Mouse (Mus musculus) midbrain, postnatal 0 days (tissue): ENCODE results near the gene Pmel. TPM values are rescaled to one million over a fixed set of nuclear protein-coding genes. Genes with fewer than 3 reads are reported as not detected.
A peak's percentile ranks its signal among the peaks of the same experiment; 100 is the strongest.
"Not testable (repeated sequence)": the region's sequence is repeated elsewhere in the genome, so short reads cannot be mapped to it uniquely, and the experiment has no call there.

Source experiments
- ATAC-seq: fragments of 200-750 bp; cut with Nextera tagmentation; 2 replicates; pipeline ENCODE4 v1.8.0; 2017; ENCODE audit warnings: moderate number of reproducible peaks, mild to moderate bottlenecking, moderate TSS enrichment, moderate library complexity; ENCODE audit not compliant: low FRiP score
- DNase-seq: peaks from one replicate; pipeline ENCODE4 v3.0.0-alpha.2; 2015; ENCODE audit warnings: low spot score
- H3K27ac ChIP-seq: fragments of 300-500 bp; sonication (generic); 2 replicates; pipeline ENCODE4 v1.5.1; 2014; ENCODE audit warnings: low read depth, mild to moderate bottlenecking, low read length, mixed read lengths
- H3K27me3 ChIP-seq: fragments of 300-500 bp; sonication (generic); 2 replicates; pipeline ENCODE4 v1.6.1; 2014; ENCODE audit warnings: low read length, control low read depth, mixed read lengths; ENCODE audit not compliant: insufficient read depth
- H3K36me3 ChIP-seq: fragments of 300-500 bp; sonication (generic); 2 replicates; pipeline ENCODE4 v1.6.1; 2014; ENCODE audit warnings: low read length, control low read depth, mixed read lengths; ENCODE audit not compliant: insufficient read depth
- H3K4me1 ChIP-seq: fragments of 300-500 bp; sonication (generic); 2 replicates; pipeline ENCODE4 v1.6.1; 2014; ENCODE audit warnings: mild to moderate bottlenecking, control low read depth, antibody characterized with exemption, low read length, mixed read lengths; ENCODE audit not compliant: insufficient read depth
- H3K4me2 ChIP-seq: fragments of 300-500 bp; sonication (generic); 2 replicates; pipeline ENCODE4 v1.6.1; 2014; ENCODE audit warnings: low read depth, mild to moderate bottlenecking, low read length, mixed read lengths; ENCODE audit not compliant: poor library complexity, severe bottlenecking
- H3K4me3 ChIP-seq: fragments of 300-500 bp; sonication (generic); 2 replicates; pipeline ENCODE4 v1.5.1; 2014; ENCODE audit warnings: low read depth, mild to moderate bottlenecking, low read length, moderate library complexity
- H3K9ac ChIP-seq: fragments of 300-500 bp; sonication (generic); replicated peaks from 2 replicates; pipeline ENCODE4 v1.6.1; 2014; ENCODE audit warnings: mild to moderate bottlenecking, low read length, moderate library complexity, mixed read lengths; ENCODE audit not compliant: poor library complexity, severe bottlenecking
- H3K9me3 ChIP-seq: fragments of 300-500 bp; sonication (generic); 2 replicates; pipeline ENCODE4 v1.6.1; 2016; ENCODE audit warnings: low read length, control low read depth
- CTCF ChIP-seq: IDR thresholded peaks from 2 replicates; pipeline ENCODE4 v1.5.1; 2016; ENCODE audit warnings: antibody characterized with exemption, mild to moderate bottlenecking
- WGBS: fragments of 180-500 bp; shearing (Covaris S2); extraction: QIAGEN DNeasy Blood & Tissue Kit; methylation state at CpG from one replicate; pipeline ENCODE4 v1.1.7; 2014; 5-methylcytosine and 5-hydroxymethylcytosine counted together
- polyA plus RNA-seq: library from polyadenylated mRNA; unstranded; fragments of >200 nt; fragmentation: Nextera tagmentation; extraction: Ambion mirVana; gene quantifications from 2 replicates; pipeline ENCODE4 v1.2.1, GENCODE M21; 2015
- total RNA-seq: library from RNA; depleted of rRNA; stranded (reverse); fragments of >200 nt; gene quantifications from 2 replicates; pipeline ENCODE4 v1.2.3, GENCODE M21; 2014

The Pmel gene
- total and polyA plus RNA-seq, 2 experiments from 2014 or later: 1.0 to 3.4 TPM

DNA sequence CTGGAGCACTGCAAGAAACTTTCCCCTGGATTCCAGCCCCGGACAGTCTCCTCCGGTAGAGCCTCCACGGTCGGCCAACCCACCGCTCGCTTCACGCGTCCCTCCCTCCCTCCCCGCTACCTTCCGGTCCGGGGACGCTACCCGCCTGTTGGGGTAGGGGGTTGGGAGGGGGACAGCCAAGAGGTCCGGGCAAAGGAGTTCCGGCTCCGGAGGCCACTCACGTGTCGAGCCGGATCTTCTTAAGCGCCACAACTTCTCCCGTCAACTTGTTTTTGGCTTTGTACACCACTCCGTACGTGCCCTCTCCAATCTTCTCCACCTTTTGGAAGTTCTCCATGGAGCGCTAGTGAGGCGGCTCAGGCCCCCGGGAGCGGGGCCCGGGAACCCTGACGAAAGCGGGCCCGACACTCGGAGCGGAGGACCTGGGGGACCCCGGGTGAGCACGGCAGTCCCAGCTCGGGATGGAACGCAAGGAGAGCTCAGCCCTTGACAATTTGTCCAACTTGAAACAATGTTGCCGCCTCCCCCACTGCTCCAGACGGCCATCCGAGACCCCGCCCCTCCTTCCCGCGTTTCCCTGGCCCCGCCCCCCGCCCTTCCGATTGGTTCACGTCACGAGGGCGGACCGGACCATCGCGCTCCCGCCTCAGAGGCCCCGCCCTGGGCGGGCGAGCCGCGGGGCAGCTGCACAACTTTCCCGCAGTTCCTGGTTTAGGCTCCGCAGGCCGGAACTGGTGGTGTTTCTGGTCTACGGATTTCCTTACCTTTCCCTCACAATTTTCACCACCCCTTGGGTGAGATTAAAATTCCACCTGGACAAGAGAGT, 709 bp downstream of the Pmel start, which contains the start of gene Cdk2:
Gene Cdk2 (minus strand): TSS at position 541 of the 826 bp plus-strand sequence.
- Histone ChIP-seq H3K4me3 (peak within 1 kb of the TSS; percentile 54), H3K27me3 (no peaks in the 10 kb centered on the region), H3K36me3 (no peaks in the 10 kb centered on the region), H3K9me3 (no peaks in the 10 kb centered on the region), H3K27ac (peak within 1 kb of the TSS; percentile 19), H3K4me1 (no peaks in the 10 kb centered on the region), H3K9ac (peak within 1 kb of the TSS; percentile 25; the same call in 1 of the 2 replicates), H3K4me2 (peak within 1 kb of the TSS; percentile 76)
- ATAC-seq: peak; percentile 93
- no peak for TF ChIP-seq CTCF
- DNase-seq: peak; percentile 90
- WGBS: under 1% methylated on average over 56 of the region's 62 CpGs

DNA sequence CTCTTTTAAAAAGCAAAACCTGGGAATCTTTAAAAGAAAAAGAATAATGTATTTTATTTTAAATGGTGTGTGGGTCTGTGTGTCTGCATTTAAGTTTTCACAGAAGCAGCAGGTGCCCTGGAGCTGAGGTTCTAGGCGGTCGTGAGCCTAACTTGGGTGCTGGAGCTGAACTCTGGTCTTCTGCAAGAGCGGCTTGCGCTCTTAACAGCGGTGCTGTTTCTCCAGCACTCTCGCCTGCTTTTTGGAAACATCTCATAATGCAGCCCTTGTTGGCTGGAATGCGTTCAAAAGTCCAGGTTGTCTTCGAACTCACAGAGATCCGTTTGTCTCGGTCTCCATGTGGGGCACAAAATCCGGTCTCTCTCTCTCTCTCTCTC, 1.3 kb downstream of the Pmel start:
- ATAC-seq (no peak; the same call in 1 of the 2 replicates), DNase-seq (peak; percentile 9)
- no peaks in the 10 kb centered on the region for H3K27me3 ChIP-seq
- 7% methylated on average over 11 of the region's 11 CpGs for WGBS
- no peaks in the 10 kb centered on the region for H3K9me3 ChIP-seq
- TF ChIP-seq CTCF: no peak
- peak overlapping the region; percentile 54 for H3K4me3 ChIP-seq
- H3K27ac ChIP-seq: no peak overlapping the region
- no peaks in the 10 kb centered on the region for H3K36me3 ChIP-seq
- H3K4me2 ChIP-seq: peak overlapping the region; percentile 76
- no peak overlapping the region for H3K9ac ChIP-seq
- no peaks in the 10 kb centered on the region for H3K4me1 ChIP-seq

DNA sequence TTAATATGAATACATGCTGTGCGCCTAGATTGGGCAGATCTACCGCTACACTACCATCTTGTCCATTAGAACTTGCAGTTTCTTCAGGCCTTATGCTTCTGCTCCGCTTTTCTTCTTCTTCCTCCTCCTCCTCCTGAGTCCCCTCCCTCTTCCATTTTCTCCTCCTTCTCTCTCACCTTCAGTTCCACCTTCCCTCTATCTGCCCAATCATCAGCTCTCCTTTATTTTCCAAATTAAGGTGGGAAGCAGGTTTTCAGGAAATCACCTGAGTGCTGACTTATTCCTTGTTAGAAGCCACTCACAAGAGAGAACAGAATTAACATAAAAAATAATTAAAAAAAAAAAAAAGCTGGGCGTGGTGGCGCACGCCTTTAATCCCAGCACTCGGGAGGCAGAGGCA, 7.3 kb downstream of the Pmel start:
- not testable (repeated sequence) for ATAC-seq, H3K4me3 ChIP-seq, H3K27ac ChIP-seq, DNase-seq, H3K4me2 ChIP-seq, H3K9me3 ChIP-seq, H3K27me3 ChIP-seq, H3K4me1 ChIP-seq, H3K36me3 ChIP-seq, H3K9ac ChIP-seq
- whole genome bisulfite sequencing: 98% methylated on average over 7 of the region's 7 CpGs

DNA sequence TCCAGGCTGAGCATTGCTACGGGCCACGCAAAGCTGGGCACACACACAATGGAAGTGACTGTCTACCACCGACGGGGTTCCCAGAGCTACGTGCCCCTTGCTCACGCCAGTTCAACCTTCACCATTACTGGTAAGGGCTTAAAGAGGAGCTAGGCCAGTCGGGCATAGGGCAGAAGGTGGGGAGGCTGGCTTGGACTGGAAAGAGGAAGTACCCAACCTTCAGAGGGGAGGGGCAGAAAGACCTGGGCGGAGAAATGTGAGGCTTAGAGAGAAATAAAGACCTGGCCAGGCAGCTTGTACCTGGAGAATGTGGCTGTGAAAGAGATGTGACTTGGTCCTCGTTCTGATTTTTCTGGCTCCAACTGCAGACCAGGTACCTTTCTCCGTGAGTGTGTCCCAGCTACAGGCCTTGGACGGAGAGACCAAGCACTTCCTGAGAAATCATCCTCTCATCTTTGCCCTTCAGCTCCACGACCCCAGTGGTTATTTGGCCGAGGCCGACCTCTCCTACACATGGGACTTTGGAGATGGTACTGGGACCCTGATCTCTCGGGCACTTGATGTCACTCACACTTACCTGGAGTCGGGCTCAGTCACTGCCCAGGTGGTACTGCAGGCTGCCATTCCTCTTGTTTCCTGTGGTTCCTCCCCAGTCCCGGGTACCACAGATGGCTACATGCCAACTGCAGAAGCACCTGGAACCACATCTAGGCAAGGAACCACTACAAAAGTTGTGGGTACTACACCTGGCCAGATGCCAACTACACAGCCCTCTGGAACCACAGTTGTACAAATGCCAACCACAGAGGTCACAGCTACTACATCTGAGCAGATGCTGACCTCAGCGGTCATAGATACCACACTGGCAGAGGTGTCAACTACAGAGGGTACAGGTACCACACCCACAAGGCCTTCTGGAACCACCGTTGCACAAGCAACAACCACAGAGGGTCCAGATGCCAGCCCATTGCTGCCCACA, 11.9 kb downstream of the Pmel start:
- H3K27me3 ChIP-seq: no peaks in the 10 kb centered on the region
- no peaks in the 10 kb centered on the region for H3K9me3 ChIP-seq
- no peaks in the 10 kb centered on the region for H3K4me1 ChIP-seq
- H3K4me2 ChIP-seq: no peak overlapping the region
- WGBS: 87% methylated on average over 19 of the region's 19 CpGs
- no peaks in the 10 kb centered on the region for H3K36me3 ChIP-seq
- H3K9ac ChIP-seq: no peak overlapping the region
- H3K4me3 ChIP-seq: no peak overlapping the region
- ATAC-seq (no peak), DNase-seq (no peak)
- no peak for TF ChIP-seq CTCF
- H3K27ac ChIP-seq: no peak overlapping the region

DNA sequence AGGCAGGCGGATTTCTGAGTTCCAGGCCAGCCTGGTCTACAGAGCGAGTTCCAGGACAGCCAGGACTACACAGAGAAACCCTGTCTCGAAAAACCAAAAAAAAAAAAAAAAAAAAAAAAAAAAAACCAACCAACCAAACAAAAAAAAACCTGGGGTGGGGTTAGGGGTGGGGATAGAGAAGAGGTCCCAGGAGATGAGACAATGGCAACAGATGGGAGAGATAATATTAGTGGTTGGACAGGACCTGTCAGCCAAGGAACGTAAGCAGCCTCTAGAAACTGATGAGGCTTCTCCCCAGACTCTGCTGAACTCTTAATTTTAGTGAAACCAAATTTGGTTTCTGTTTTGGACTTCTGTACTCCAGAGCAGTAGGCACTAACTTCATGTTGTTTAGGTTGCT, 21.5 kb downstream of the Pmel start:
- H3K9me3 ChIP-seq, H3K27ac ChIP-seq, H3K4me3 ChIP-seq, ATAC-seq, H3K9ac ChIP-seq, H3K4me2 ChIP-seq, DNase-seq, H3K4me1 ChIP-seq, H3K27me3 ChIP-seq, H3K36me3 ChIP-seq: not testable (repeated sequence)
- WGBS: 90% methylated on average over 3 of the region's 4 CpGs
